Mouse (Mus musculus): ENCODE results near the gene Jun. TPM values are rescaled to one million over a fixed set of nuclear protein-coding genes. Genes with fewer than 3 reads are reported as not detected.

Jun gene
- polyA plus RNA-seq, 1 experiment from 2014 or later, result 118 TPM

Other genes starting within 250 kb of the Jun start
- gene Eqtn, start 123.4 kb downstream of the Jun start, polyA plus RNA-seq (2016; fragmentation: Nextera tagmentation; extraction: Ambion mirVana), result 0.22 and 0.35 TPM in 2 replicates
- gene Mysm1, start 73.1 kb downstream of the Jun start, polyA plus RNA-seq (2016; fragmentation: Nextera tagmentation; extraction: Ambion mirVana), result 35.8 and 38.4 TPM in 2 replicates

All from embryonic facial prominence, embryonic 12.5 days (tissue).